Mouse (Mus musculus): Measurements from ENCODE around the gene Lmbr1.

GRCm38 (mm10) chr5:29388181-29388943 lies 10.2 kb upstream of the Lmbr1 start:
- no peak for TF ChIP-seq CTCF (IDR thresholded peaks at IDR 0.05; ENCODE audit: extremely low read depth, insufficient read depth, insufficient read length, insufficient replicate concordance)
- no peak for TF ChIP-seq POLR2A (IDR thresholded peaks at IDR 0.05; ENCODE audit: low read depth, low read length)

Measured in spleen, adult 2 months (tissue).